Mouse (Mus musculus) midbrain, embryonic 10.5 days (tissue): ENCODE results near the gene Ost4. TPM values are rescaled to one million over a fixed set of nuclear protein-coding genes. Genes with fewer than 3 reads are reported as not detected.

ENCODE experiments used
- DNase-seq: peaks from one replicate; pipeline ENCODE4 v3.0.0-alpha.2; 2017; ENCODE audit warnings: low spot score
- H3K27ac ChIP-seq: fragments of 300-500 bp; sonication (generic); replicated peaks from 2 replicates; pipeline ENCODE4 v1.5.1; 2016; ENCODE audit warnings: mild to moderate bottlenecking
- H3K27me3 ChIP-seq: fragments of 300-500 bp; sonication (generic); 2 replicates; pipeline ENCODE4 v1.6.1; 2016; ENCODE audit warnings: low read depth, mild to moderate bottlenecking; ENCODE audit not compliant: poor library complexity, severe bottlenecking
- H3K36me3 ChIP-seq: fragments of 300-500 bp; sonication (generic); 2 replicates; pipeline ENCODE4 v1.6.1; 2016; ENCODE audit warnings: mild to moderate bottlenecking, moderate library complexity
- H3K4me1 ChIP-seq: fragments of 300-500 bp; sonication (generic); 2 replicates; pipeline ENCODE4 v1.6.1; 2016
- H3K4me3 ChIP-seq: fragments of 300-500 bp; sonication (generic); 2 replicates; pipeline ENCODE4 v1.5.1; 2016; ENCODE audit warnings: mild to moderate bottlenecking, moderate library complexity
- H3K9me3 ChIP-seq: fragments of 300-500 bp; sonication (generic); replicated peaks from 2 replicates; pipeline ENCODE4 v1.6.1; 2016; ENCODE audit warnings: mild to moderate bottlenecking
- WGBS: fragments of 180-500 bp; shearing (Covaris S2); methylation state at CpG from one replicate; pipeline ENCODE4 v1.1.7; 2016; 5-methylcytosine and 5-hydroxymethylcytosine counted together
- polyA plus RNA-seq: library from polyadenylated mRNA; unstranded; fragments of >200 nt; fragmentation: Nextera tagmentation; extraction: Ambion mirVana; gene quantifications from 2 replicates; pipeline ENCODE4 v1.2.1, GENCODE M21; 2016

The Ost4 gene
- polyA plus RNA-seq, 1 experiment from 2014 or later, result 415 TPM

DNA sequence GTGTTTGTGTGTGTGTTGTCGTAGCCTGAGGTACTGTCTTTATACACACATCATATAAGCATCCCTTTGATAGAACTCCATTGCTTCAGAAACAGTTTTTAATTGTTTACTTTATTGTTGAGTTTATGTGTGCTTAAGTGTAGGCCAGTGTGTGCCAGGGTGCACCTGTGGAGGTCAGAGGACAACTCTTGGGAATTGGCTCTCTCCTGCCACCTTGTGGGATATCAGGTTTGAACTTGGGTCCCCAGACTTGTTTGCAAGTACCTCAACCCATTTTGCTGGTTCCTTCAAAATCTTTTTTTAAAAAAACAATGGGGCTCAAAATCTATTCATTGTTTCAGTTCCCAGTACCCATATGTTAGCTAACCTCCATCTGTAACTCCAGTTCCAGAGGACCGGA is 35.4 kb upstream of the Ost4 start:
- Histone ChIP-seq H3K36me3 (no peaks in the 10 kb centered on the region), H3K27me3 (peaks cover 39% of the 10 kb centered on the region), H3K4me1 (peaks cover 13% of the 10 kb centered on the region), H3K4me3 (no peak overlapping the region), H3K9me3 (no peaks in the 10 kb centered on the region), H3K27ac (no peak overlapping the region)
- 91% methylated on average over 2 of the region's 2 CpGs for WGBS
- no peak for DNase-seq

DNA sequence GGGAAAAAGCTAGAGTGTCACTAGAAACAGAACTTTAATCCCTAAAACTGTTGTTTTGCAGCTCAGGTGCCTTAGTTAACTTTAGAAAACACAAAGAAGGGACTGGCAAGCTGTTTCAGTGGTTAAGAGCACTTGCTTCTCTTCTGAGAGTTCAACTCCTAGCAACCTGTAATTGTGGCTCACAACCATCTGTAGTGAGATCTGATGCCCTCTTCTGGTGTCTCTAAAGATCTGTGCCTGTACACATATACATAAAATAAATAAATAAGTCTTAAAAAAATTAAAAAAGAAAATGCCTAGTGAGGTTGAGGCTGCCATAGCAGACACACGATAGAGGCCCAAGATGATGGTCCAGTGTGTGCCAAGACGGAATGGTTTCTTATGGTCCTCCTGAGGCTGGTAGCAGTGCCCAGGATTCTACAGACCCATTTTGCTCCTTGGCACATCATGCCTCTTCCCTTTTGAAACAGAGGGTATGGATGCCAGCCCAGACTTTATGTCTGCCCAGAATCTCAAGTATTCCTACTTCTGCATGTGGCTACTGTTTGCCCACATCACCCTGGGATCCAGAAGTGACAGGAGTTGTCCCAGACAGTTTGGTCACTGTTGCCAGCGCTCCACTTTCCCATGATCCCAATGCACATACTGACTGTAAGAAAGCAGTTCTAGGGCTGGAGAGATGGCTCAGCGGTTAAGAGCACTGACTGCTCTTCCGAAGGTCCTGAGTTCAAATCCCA is 27.3 kb upstream of the Ost4 start:
- 86% methylated on average over 5 of the region's 5 CpGs for WGBS
- H3K9me3 ChIP-seq, result no peaks in the 10 kb centered on the region
- no peak for DNase-seq
- H3K36me3 ChIP-seq, result no peaks in the 10 kb centered on the region
- H3K4me1 ChIP-seq, result no peaks in the 10 kb centered on the region
- no peaks in the 10 kb centered on the region for H3K27me3 ChIP-seq
- H3K27ac ChIP-seq, result no peak overlapping the region
- H3K4me3 ChIP-seq, result no peak overlapping the region

DNA sequence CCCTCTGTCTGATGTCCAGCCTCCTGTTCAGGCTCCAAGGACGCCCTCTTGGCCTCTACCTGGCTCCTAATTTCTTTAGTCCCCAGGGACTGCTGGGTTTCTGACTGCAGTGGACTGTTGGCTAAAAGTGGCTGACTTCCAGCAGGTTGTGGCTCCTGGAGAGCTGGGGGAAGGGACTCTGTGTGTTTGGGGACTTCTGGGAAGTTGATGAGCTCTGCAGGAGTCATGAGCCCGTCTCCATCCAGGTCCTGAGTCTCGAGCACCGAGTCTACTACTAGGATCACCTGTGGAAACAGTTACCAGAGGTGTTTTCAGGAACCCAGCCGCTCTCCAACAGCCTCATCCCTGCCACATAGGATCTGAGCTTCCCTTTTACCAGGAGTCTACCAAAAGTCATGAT is 26.1 kb upstream of the Ost4 start:
- WGBS, result 68% methylated on average over 5 of the region's 5 CpGs
- Histone ChIP-seq H3K4me1 (no peaks in the 10 kb centered on the region), H3K27me3 (no peaks in the 10 kb centered on the region), H3K9me3 (no peaks in the 10 kb centered on the region), H3K36me3 (no peaks in the 10 kb centered on the region), H3K27ac (no peak overlapping the region), H3K4me3 (no peak overlapping the region)
- DNase-seq, result no peak

DNA sequence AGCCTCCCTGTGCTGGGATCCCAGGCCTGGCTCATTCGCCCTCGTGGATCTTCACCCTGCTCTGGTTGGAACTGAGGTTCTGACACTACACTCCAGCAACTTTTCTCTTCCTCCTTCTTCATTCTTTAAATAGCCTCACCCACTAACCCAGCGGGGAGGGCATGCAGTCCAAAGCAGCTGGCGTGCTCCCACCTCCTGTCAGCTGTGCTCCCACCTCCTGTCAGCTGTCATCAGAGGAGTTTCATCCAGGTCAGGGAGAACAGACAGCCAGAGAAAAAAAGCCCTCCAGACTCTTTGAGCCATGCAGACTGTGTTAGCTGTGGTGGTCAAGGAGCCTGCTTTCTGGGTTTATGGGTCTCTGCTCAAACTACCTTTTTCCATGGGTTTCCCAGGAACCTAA is 23.8 kb upstream of the Ost4 start:
- 89% methylated on average over 4 of the region's 4 CpGs for WGBS
- DNase-seq, result no peak
- no peaks in the 10 kb centered on the region for H3K36me3 ChIP-seq
- H3K9me3 ChIP-seq, result no peaks in the 10 kb centered on the region
- H3K27ac ChIP-seq, result no peak overlapping the region
- 0 out of 2 replicates have a peak, but pooled peaks cover 6% of the 10 kb centered on the region for H3K4me1 ChIP-seq
- no peak overlapping the region for H3K4me3 ChIP-seq
- no peaks in the 10 kb centered on the region for H3K27me3 ChIP-seq

DNA sequence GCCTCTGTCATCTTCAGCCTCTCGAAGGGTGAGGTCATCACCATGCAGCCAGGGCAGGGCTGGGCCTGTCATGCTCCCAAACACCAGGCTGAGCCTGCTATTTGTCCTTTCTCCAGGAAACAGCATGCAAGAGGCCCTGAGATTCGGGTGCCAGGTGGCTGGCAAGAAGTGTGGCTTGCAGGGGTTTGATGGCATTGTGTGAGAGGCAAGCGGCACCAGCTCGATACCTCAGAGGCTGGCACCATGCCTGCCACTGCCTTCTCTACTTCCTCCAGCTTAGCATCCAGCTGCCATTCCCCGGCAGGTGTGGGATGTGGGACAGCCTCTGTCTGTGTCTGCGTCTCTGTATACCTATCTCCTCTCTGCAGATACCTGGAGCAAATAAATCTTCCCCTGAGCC is 23.3 kb upstream of the Ost4 start:
- no peaks in the 10 kb centered on the region for H3K36me3 ChIP-seq
- no peak for DNase-seq
- no peak overlapping the region for H3K4me3 ChIP-seq
- H3K27me3 ChIP-seq, result no peaks in the 10 kb centered on the region
- WGBS, result 92% methylated on average over 6 of the region's 6 CpGs
- H3K9me3 ChIP-seq, result no peaks in the 10 kb centered on the region
- 0 out of 2 replicates have a peak, but pooled peaks cover 6% of the 10 kb centered on the region for H3K4me1 ChIP-seq
- H3K27ac ChIP-seq, result no peak overlapping the region

DNA sequence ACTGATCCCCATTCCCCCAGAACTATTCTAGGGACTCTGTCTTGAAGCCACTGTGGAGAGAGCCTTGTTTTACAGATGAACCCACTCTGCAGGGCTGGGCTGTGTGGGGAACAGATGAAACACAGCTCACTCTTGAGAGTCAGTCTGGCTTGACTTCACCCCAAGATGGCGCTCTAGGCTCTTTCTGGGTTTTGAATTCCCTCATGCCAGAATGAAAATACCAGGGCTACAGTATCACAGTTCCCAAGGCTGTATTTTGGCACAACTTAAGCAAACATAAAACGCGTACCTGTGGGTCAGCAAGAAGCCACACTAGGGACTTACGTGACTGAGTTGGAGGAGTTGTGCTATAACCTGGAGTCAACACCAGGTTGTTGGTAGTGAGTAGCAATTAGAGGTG is 22.5 kb upstream of the Ost4 start:
- DNase-seq, result peak; percentile 48

DNA sequence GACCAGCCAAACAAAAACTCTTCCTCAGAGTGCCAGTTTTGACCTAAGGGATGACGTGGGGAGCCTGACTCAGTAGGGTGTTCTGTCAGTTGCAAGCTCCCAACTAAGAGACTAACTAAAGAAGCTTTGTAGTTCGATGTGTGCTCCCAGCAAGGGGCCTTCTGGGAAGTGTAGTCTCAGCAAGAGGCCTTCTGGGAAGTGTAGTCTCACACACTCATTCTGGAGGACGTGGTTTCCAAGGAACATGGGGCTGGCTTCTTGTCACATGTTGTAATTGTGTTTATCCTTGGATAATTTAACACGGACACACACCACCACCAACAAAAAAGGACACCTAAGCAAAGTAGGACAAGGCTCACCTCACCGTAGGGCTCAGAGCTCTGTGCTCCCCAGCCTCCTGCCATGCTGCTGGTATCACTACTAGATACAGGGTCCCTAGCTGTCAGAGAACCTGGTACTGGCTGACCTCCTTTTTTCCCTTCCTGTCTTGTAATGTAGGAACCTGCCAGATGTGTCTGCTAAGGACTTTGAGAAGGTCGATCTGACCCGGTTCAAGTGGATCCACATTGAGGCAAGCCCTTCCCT is 20.4 kb upstream of the Ost4 start:
- no peak for DNase-seq
- peaks cover 21% of the 10 kb centered on the region for H3K27me3 ChIP-seq
- no peaks in the 10 kb centered on the region for H3K9me3 ChIP-seq
- peaks cover 7% of the 10 kb centered on the region; the same call in 1 of the 2 replicates for H3K4me1 ChIP-seq
- 43% methylated on average over 7 of the region's 7 CpGs for WGBS
- H3K27ac ChIP-seq, result no peak overlapping the region
- peak overlapping the region; percentile 31; the same call in 1 of the 2 replicates for H3K4me3 ChIP-seq
- no peaks in the 10 kb centered on the region for H3K36me3 ChIP-seq

More for the DNA sequence above, 22.5 kb upstream of the Ost4 start:
- Histone ChIP-seq H3K9me3 (no peaks in the 10 kb centered on the region), H3K27ac (no peak overlapping the region), H3K4me1 (0 out of 2 replicates have a peak, but pooled peaks cover 6% of the 10 kb centered on the region), H3K27me3 (peaks cover 3% of the 10 kb centered on the region; the same call in 1 of the 2 replicates), H3K36me3 (no peaks in the 10 kb centered on the region), H3K4me3 (no peak overlapping the region)
- 47% methylated on average over 4 of the region's 4 CpGs for WGBS

DNA sequence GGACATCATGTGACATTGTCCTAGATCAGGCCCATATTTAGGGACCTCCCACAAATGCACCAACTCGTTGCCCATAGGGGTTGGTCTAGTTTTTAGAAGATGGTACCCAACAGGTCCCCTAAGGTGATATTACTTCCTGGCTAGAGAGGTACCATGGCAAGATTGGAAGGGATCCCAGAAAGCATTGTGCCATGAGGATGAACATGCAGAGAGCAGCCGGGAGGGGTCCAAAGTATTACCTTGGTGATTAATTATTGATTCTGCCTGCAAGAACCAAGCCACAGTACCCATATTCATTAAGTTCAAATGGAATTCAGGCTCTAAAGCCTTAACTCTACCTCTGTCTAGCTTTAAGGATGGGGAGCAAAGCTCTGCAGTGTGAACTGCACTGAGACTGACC is 18.5 kb upstream of the Ost4 start:
- no peak for DNase-seq
- Histone ChIP-seq H3K9me3 (no peaks in the 10 kb centered on the region), H3K4me1 (peaks cover 27% of the 10 kb centered on the region), H3K27me3 (peaks cover 29% of the 10 kb centered on the region), H3K36me3 (no peaks in the 10 kb centered on the region), H3K4me3 (no peak overlapping the region), H3K27ac (no peak overlapping the region)
- 83% methylated on average over 2 of the region's 2 CpGs for WGBS

DNA sequence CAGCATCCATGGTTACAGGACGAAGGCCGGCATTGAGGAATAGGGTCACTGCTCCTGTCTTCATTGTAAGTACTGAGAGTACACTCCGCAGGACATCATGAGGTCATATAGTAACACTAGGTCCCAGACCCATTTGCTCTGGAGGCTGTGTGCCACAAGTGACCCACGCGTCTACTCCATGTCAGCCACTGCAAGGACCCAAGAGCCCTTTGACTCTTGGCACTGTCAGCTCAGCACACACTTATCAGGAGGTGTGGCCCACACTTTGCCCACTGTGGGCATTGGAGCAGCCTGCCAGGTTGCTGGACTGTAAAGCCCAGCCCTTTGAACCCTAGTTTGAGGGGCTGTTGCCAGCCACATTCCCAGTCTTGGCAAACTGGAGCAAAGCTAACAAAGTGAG is 17.6 kb upstream of the Ost4 start:
- 90% methylated on average over 5 of the region's 5 CpGs for WGBS
- no peak for DNase-seq
- H3K4me3 ChIP-seq, result no peak overlapping the region
- H3K36me3 ChIP-seq, result no peaks in the 10 kb centered on the region
- peaks cover 35% of the 10 kb centered on the region for H3K27me3 ChIP-seq
- H3K4me1 ChIP-seq, result peaks cover 35% of the 10 kb centered on the region
- no peaks in the 10 kb centered on the region for H3K9me3 ChIP-seq
- no peak overlapping the region for H3K27ac ChIP-seq

DNA sequence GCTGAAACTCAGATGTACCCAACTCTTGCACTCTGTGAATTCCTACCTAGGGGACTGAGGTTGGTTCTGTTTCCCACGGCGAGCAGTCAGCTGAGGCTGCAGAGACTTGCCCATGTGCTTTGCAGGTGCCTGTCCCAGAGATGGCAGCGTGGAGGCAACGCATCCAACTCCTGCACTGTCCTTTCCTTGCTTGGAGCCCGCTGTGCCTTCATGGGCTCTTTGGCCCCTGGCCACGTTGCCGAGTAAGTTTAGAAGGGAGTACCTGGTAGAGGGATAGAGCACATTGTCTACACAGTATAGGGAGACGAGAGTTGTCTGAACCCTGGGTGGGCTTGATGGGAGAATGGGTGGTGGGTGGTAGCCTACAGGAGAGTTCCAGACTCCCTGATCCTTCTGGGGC is 17.0 kb upstream of the Ost4 start:
- no peak overlapping the region for H3K4me3 ChIP-seq
- no peak for DNase-seq
- no peaks in the 10 kb centered on the region for H3K9me3 ChIP-seq
- peaks cover 41% of the 10 kb centered on the region for H3K27me3 ChIP-seq
- no peak overlapping the region for H3K27ac ChIP-seq
- peaks cover 36% of the 10 kb centered on the region for H3K4me1 ChIP-seq
- no peaks in the 10 kb centered on the region for H3K36me3 ChIP-seq
- 80% methylated on average over 8 of the region's 8 CpGs for WGBS

DNA sequence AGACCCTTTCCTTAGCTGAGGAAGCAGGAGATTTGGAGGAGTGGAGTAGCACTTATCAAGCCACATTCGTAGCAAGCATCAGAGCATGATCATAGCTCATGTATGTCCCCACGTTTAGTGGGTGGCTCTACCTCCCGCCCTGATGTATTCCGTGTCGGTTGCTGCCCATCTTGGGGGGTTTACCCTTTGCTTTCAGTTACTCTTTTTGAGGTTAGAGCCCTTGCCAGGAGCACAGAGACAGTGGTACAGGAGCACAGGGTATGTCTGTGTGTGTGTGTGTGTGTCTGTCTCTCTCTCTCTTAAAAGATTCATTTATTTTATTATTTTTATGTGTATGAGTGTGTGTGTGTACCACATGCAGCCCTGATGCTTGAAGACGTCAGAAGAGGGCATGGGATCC is 15.5 kb upstream of the Ost4 start:
- peaks cover 37% of the 10 kb centered on the region for H3K4me1 ChIP-seq
- H3K36me3 ChIP-seq, result peaks cover 8% of the 10 kb centered on the region
- H3K4me3 ChIP-seq, result no peak overlapping the region
- DNase-seq, result no peak
- H3K9me3 ChIP-seq, result no peaks in the 10 kb centered on the region
- peaks cover 43% of the 10 kb centered on the region for H3K27me3 ChIP-seq
- 92% methylated on average over 6 of the region's 6 CpGs for WGBS
- no peak overlapping the region for H3K27ac ChIP-seq

DNA sequence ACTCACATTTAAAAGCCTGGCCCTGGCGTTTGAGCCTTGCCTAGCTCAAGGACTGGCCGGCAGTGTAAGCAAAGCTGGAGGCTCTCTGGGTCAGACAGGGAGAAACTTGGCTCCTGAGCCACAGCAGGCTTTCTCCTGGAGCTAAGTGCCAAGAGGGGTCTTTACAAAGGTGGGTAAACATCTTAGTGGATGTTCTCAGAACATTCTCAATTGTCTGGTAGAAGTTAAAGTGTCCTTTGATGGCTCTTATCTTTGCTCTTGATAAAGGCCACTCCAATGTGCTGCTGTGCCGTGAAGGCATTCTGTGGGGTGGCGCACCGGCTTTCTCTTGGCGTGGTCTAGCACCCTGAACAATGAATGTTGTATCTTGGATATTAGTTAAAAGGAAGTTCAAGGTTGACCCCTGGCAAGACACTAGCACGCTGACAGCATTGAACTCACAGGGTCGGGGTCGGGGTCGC is 15.0 kb upstream of the Ost4 start:
- WGBS, result 77% methylated on average over 10 of the region's 10 CpGs
- DNase-seq, result no peak
- H3K27ac ChIP-seq, result no peak overlapping the region
- peak overlapping the region; percentile 60 for H3K4me3 ChIP-seq
- H3K27me3 ChIP-seq, result peaks cover 43% of the 10 kb centered on the region
- peaks cover 9% of the 10 kb centered on the region for H3K36me3 ChIP-seq
- peaks cover 36% of the 10 kb centered on the region for H3K4me1 ChIP-seq
- H3K9me3 ChIP-seq, result no peaks in the 10 kb centered on the region

DNA sequence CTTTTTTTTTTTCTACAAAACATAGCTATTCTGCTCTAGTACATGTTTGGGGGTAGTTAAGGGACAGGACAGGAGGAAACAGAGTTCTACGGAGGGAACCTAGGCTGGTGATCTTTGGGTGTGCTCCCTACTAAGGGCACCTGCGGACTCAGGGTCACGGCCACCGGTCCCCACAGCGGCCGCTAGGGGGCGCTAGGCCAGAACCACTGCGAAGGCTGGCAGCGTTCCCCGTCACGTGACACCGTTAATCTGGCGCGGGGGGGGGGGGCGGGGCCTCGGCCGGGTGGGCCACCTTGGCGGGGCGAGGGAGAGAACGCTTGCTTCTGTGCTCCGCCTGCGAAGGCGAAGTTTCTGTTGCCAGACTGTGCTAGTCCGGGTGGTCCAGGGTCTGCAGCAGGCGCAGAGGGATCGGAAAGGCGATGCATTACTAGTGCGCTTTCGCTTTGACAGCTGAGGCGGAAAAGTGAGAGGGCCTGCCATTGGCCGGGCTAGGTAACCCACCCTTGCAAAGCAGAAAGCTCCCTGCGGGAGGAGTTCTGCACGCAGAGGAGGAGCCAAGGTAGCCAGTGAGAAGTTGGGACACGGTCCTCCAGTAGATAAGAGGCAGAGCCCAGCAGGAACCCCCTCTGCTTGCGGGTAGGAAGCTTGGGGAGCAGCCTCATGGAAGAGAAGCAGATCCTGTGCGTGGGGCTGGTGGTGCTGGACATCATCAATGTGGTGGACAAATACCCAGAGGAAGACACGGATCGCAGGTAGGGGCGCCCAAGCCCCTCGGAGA is 13.9 kb upstream of the Ost4 start, which contains the start of gene Khk:
Gene Khk, plus strand, starts transcription at position 176 of the 778 bp plus-strand sequence.
- Histone ChIP-seq H3K9me3 (no peaks in the 10 kb centered on the region), H3K27ac (peak within 1 kb of the TSS; percentile 82), H3K27me3 (peaks cover 43% of the 10 kb centered on the region), H3K36me3 (peaks cover 10% of the 10 kb centered on the region), H3K4me1 (peaks cover 41% of the 10 kb centered on the region), H3K4me3 (peak within 1 kb of the TSS; percentile 60)
- DNase-seq, result peak; percentile 95
- WGBS, result 1% methylated on average over 40 of the region's 40 CpGs
